Mouse (Mus musculus) limb, embryonic 10.5 days (tissue): ENCODE results near the gene Iqcf3. TPM values are rescaled to one million over a fixed set of nuclear protein-coding genes. Genes with fewer than 3 reads are reported as not detected.
A peak's percentile ranks its signal among the peaks of the same experiment; 100 is the strongest.

Experiments
- DNase-seq: peaks from one replicate; pipeline ENCODE4 v3.0.0-alpha.2; 2017; ENCODE audit warnings: low spot score
- H3K27ac ChIP-seq: fragments of 300-500 bp; sonication (generic); 2 replicates; pipeline ENCODE4 v1.5.1; 2016; ENCODE audit warnings: mild to moderate bottlenecking
- H3K27me3 ChIP-seq: fragments of 300-500 bp; sonication (generic); 2 replicates; pipeline ENCODE4 v1.6.1; 2016; ENCODE audit warnings: low read depth, mild to moderate bottlenecking; ENCODE audit not compliant: poor library complexity, severe bottlenecking
- H3K36me3 ChIP-seq: fragments of 300-500 bp; sonication (generic); 2 replicates; pipeline ENCODE4 v1.6.1; 2016; ENCODE audit warnings: mild to moderate bottlenecking, moderate library complexity
- H3K4me1 ChIP-seq: fragments of 300-500 bp; sonication (generic); 2 replicates; pipeline ENCODE4 v1.6.1; 2016
- H3K4me3 ChIP-seq: fragments of 300-500 bp; sonication (generic); 2 replicates; pipeline ENCODE4 v1.5.1; 2016; ENCODE audit warnings: mild to moderate bottlenecking, moderate library complexity
- H3K9me3 ChIP-seq: fragments of 300-500 bp; sonication (generic); replicated peaks from 2 replicates; pipeline ENCODE4 v1.6.1; 2016; ENCODE audit warnings: mild to moderate bottlenecking
- WGBS: fragments of 180-500 bp; shearing (Covaris S2); methylation state at CpG from one replicate; pipeline ENCODE4 v1.1.7; 2016; 5-methylcytosine and 5-hydroxymethylcytosine counted together
- polyA plus RNA-seq: library from polyadenylated mRNA; unstranded; fragments of >200 nt; fragmentation: Nextera tagmentation; extraction: Ambion mirVana; gene quantifications from 2 replicates; pipeline ENCODE4 v1.2.1, GENCODE M21; 2016

Gene Iqcf3
- polyA plus RNA-seq, 1 experiment from 2014 or later: not detected

DNA sequence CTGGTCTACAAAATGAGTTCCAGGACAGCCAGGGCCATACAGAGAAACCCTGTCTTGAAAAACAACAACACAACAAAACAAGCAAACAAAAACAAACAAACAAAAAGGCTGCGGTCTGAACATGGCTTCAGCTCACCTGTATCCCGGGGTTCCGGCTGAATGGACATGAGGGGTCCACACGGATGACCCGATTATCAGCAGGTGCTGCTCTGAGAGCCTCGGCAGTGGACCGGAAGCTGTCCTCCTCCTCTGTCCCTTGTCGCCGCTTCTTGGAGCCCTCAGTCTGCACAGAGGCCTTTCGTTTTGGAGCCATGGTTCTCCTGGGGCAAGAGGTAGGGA is 85.8 kb downstream of the Iqcf3 start, which contains the start of gene Rrp9:
Rrp9 (plus strand) TSS at position 301 of the 339 bp plus-strand sequence.
- peak within 1 kb of the TSS; percentile 73 for H3K27ac ChIP-seq
- no peaks in the 10 kb centered on the region for H3K9me3 ChIP-seq
- H3K27me3 ChIP-seq: 0 out of 2 replicates have a peak, but pooled peaks cover 9% of the 10 kb centered on the region
- peak within 1 kb of the TSS; percentile 71 for H3K4me3 ChIP-seq
- no peak for DNase-seq
- WGBS: 91% methylated on average over 10 of the region's 10 CpGs
- peaks cover 17% of the 10 kb centered on the region for H3K36me3 ChIP-seq
- H3K4me1 ChIP-seq: peaks cover 57% of the 10 kb centered on the region

- WGBS: 76% methylated on average over 7 of the region's 7 CpGs
Measured at GRCm38 (mm10) chr9:106475046-106475445, 86.4 kb downstream of the Iqcf3 start.

GRCm38 (mm10) chr9:106474456-106474855 is 87.0 kb downstream of the Iqcf3 start:
- H3K4me3 ChIP-seq: no peak overlapping the region
- peaks cover 5% of the 10 kb centered on the region for H3K36me3 ChIP-seq
- H3K9me3 ChIP-seq: no peaks in the 10 kb centered on the region
- 0 out of 2 replicates have a peak, but pooled peaks cover 9% of the 10 kb centered on the region for H3K27me3 ChIP-seq
- peaks cover 59% of the 10 kb centered on the region for H3K4me1 ChIP-seq
- H3K27ac ChIP-seq: peak overlapping the region; percentile 73
- peak; percentile 78 for DNase-seq
- 10% methylated on average over 6 of the region's 6 CpGs for WGBS

More at GRCm38 (mm10) chr9:106475046-106475445, 86.4 kb downstream of the Iqcf3 start:
- 0 out of 2 replicates have a peak, but pooled peaks cover 9% of the 10 kb centered on the region for H3K27me3 ChIP-seq
- H3K4me3 ChIP-seq: 0 out of 2 replicates have a peak overlapping the region, but pooled peaks have one; percentile 1
- H3K9me3 ChIP-seq: no peaks in the 10 kb centered on the region
- H3K36me3 ChIP-seq: peaks cover 11% of the 10 kb centered on the region
- no peak for DNase-seq
- H3K27ac ChIP-seq: peak overlapping the region; percentile 73
- peaks cover 57% of the 10 kb centered on the region for H3K4me1 ChIP-seq

DNA sequence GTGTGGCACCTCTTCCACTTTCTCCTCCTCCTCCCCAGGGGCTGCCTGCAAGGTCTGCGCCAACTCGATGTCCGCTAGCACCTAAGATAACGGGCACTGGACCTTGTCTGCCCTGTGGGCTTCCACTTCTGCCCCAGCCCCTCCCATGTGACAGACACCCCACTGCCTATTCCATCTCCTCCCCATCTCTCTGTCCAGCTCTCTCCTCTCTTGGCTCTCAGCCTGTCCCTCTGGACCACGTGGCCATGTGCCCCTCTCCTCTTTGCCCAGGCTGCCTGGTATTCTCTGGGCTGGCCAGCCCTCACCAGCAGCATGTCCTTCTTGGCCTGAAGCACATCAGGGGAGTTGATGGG is 87.7 kb downstream of the Iqcf3 start:
- H3K9me3 ChIP-seq: no peaks in the 10 kb centered on the region
- H3K27ac ChIP-seq: peak overlapping the region; percentile 73; the same call in 1 of the 2 replicates
- H3K4me1 ChIP-seq: peaks cover 62% of the 10 kb centered on the region
- H3K36me3 ChIP-seq: no peaks in the 10 kb centered on the region
- 76% methylated on average over 5 of the region's 5 CpGs for WGBS
- DNase-seq: no peak
- H3K4me3 ChIP-seq: no peak overlapping the region
- 0 out of 2 replicates have a peak, but pooled peaks cover 9% of the 10 kb centered on the region for H3K27me3 ChIP-seq

- DNase-seq: no peak
- H3K36me3 ChIP-seq: no peaks in the 10 kb centered on the region
- H3K9me3 ChIP-seq: no peaks in the 10 kb centered on the region
- 0 out of 2 replicates have a peak, but pooled peaks cover 9% of the 10 kb centered on the region for H3K27me3 ChIP-seq
- 92% methylated on average over 16 of the region's 16 CpGs for WGBS
- no peak overlapping the region for H3K4me3 ChIP-seq
- H3K27ac ChIP-seq: 0 out of 2 replicates have a peak overlapping the region, but pooled peaks have one; percentile 73
- H3K4me1 ChIP-seq: peaks cover 60% of the 10 kb centered on the region
Measured at GRCm38 (mm10) chr9:106473081-106473752, 88.2 kb downstream of the Iqcf3 start.

- no peak overlapping the region for H3K4me3 ChIP-seq
- H3K4me1 ChIP-seq: peaks cover 52% of the 10 kb centered on the region
- no peaks in the 10 kb centered on the region for H3K9me3 ChIP-seq
- 0 out of 2 replicates have a peak overlapping the region, but pooled peaks have one; percentile 27 for H3K27ac ChIP-seq
- no peaks in the 10 kb centered on the region for H3K36me3 ChIP-seq
- DNase-seq: no peak
- H3K27me3 ChIP-seq: 0 out of 2 replicates have a peak, but pooled peaks cover 9% of the 10 kb centered on the region
- 70% methylated on average over 4 of the region's 4 CpGs for WGBS
Measured at GRCm38 (mm10) chr9:106472321-106472720, 89.1 kb downstream of the Iqcf3 start.

DNA sequence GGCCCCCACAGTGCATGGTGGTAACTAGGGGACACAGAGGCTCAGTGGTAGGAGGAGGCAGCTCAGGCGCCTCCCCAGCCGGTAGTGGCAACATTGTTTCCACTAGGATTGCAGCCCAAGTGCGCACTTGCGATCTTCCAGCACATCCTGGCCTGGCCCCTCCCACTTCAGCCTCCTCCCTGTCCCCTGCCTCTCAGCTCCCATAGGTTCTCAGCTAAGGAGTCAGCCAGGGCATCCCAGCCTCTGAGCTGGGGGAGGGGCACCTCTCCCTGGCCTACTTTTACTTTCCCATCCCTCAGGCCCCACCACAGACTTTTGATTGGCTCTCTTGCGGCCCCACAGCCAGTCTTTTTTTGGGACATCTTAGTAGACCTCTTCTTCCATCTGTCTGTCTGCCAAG is 89.5 kb downstream of the Iqcf3 start:
- DNase-seq: no peak
- Histone ChIP-seq H3K36me3 (no peaks in the 10 kb centered on the region), H3K9me3 (no peaks in the 10 kb centered on the region), H3K27ac (peak overlapping the region; percentile 27; the same call in 1 of the 2 replicates), H3K4me1 (peaks cover 52% of the 10 kb centered on the region), H3K27me3 (0 out of 2 replicates have a peak, but pooled peaks cover 9% of the 10 kb centered on the region), H3K4me3 (peak overlapping the region; percentile 27)
- 9% methylated on average over 5 of the region's 5 CpGs for WGBS

- peak overlapping the region; percentile 27 for H3K4me3 ChIP-seq
- WGBS: 63% methylated on average over 14 of the region's 14 CpGs
- no peak overlapping the region for H3K27ac ChIP-seq
- no peaks in the 10 kb centered on the region for H3K9me3 ChIP-seq
- no peaks in the 10 kb centered on the region for H3K36me3 ChIP-seq
- peaks cover 47% of the 10 kb centered on the region for H3K4me1 ChIP-seq
- DNase-seq: no peak
- H3K27me3 ChIP-seq: 0 out of 2 replicates have a peak, but pooled peaks cover 10% of the 10 kb centered on the region
Measured at GRCm38 (mm10) chr9:106470991-106471750, 90.3 kb downstream of the Iqcf3 start.

DNA sequence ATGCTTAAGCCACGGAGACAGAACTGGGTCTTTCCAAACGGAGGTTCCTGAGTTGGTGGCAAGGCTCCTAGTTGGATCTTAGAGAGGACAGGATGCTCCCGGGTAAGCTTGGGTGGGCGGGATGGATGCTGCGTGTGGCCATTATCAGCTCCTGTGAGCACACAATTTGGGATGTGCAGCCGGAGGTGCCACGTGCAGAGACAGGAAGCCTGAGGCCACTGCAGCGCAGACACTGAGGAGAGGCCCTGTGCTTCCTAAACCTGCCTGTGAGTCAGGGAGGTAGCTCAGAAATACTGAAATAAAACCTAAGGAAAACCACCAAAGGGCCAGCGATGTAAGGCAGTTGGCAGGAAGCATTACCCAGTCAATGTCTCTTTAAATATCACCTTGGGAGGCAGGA is 91.7 kb downstream of the Iqcf3 start:
- DNase-seq: no peak
- H3K4me3 ChIP-seq: no peak overlapping the region
- H3K9me3 ChIP-seq: no peaks in the 10 kb centered on the region
- WGBS: 72% methylated on average over 9 of the region's 9 CpGs
- no peak overlapping the region for H3K27ac ChIP-seq
- H3K27me3 ChIP-seq: peaks cover 23% of the 10 kb centered on the region; the same call in 1 of the 2 replicates
- H3K36me3 ChIP-seq: peaks cover 9% of the 10 kb centered on the region
- H3K4me1 ChIP-seq: peaks cover 46% of the 10 kb centered on the region

DNA sequence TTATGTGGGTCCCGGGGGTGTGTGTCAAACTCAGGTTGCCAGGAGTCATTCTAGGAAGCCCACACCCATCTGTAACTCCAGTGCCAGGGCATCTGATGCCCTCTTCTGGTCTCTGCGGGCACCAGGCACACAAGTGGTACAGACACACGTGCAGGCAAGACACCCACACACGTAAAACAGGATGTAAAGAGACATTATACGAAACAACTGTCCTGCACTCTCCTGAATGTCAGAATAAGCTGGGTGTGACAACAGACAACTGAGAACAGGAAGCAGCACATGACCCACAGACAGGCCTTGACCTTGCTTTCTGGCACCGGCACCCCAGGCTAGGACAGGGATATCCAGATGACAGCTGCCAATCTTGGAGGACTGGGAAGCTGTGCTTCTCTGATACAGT is 92.1 kb downstream of the Iqcf3 start:
- no peak overlapping the region for H3K4me3 ChIP-seq
- H3K27ac ChIP-seq: no peak overlapping the region
- WGBS: 74% methylated on average over 6 of the region's 6 CpGs
- H3K27me3 ChIP-seq: peaks cover 23% of the 10 kb centered on the region; the same call in 1 of the 2 replicates
- no peaks in the 10 kb centered on the region for H3K9me3 ChIP-seq
- peaks cover 13% of the 10 kb centered on the region for H3K36me3 ChIP-seq
- no peak for DNase-seq
- H3K4me1 ChIP-seq: peaks cover 46% of the 10 kb centered on the region

GRCm38 (mm10) chr9:106467746-106468145 is 93.7 kb downstream of the Iqcf3 start:
- H3K9me3 ChIP-seq: no peaks in the 10 kb centered on the region
- WGBS: 93% methylated on average over 7 of the region's 7 CpGs
- no peak overlapping the region for H3K4me3 ChIP-seq
- H3K27me3 ChIP-seq: peaks cover 34% of the 10 kb centered on the region
- H3K36me3 ChIP-seq: peaks cover 29% of the 10 kb centered on the region
- H3K4me1 ChIP-seq: peaks cover 48% of the 10 kb centered on the region
- no peak for DNase-seq
- no peak overlapping the region for H3K27ac ChIP-seq

- DNase-seq: no peak
- Histone ChIP-seq H3K9me3 (no peaks in the 10 kb centered on the region), H3K27me3 (peaks cover 34% of the 10 kb centered on the region), H3K4me1 (peaks cover 42% of the 10 kb centered on the region), H3K36me3 (peaks cover 39% of the 10 kb centered on the region), H3K27ac (no peak overlapping the region), H3K4me3 (no peak overlapping the region)
- 91% methylated on average over 6 of the region's 6 CpGs for WGBS
Measured at GRCm38 (mm10) chr9:106466721-106467120, 94.7 kb downstream of the Iqcf3 start.
